In genomic region chr4:24850401-24851325, GRCm38 (mm10) we compare ENCODE assay signal across 8 mouse cellular contexts. TPM values are rescaled to one million over a fixed set of nuclear protein-coding genes. Genes with fewer than 3 reads are reported as not detected.
DNase-seq lines count a peak whose midpoint lies in the region; ATAC-seq and TF ChIP-seq lines count a peak whose summit lies in the region.

Gene Klhl32, minus strand, starts transcription at chr4:24851124.

- no peaks in the 10 kb centered on the region for H3K9me3 ChIP-seq in intestine, embryonic 15.5 days
- no peaks in the 10 kb centered on the region for H3K9me3 ChIP-seq in midbrain, embryonic 13.5 days

- peak; percentile 56 to 75 for DNase-seq in adrenal gland, adult 18-20 months (ENCODE audit: low spot score in 2 of 2)
- DNase-seq in gastrocnemius, postnatal 25 days, result peak; percentile 57
- peak; percentile 83 to 88 for DNase-seq in left cerebral cortex, postnatal 36 days (ENCODE audit: low spot score in 2 of 2)
- DNase-seq in spleen, postnatal 14 days (ENCODE audit: low spot score in 2 of 2), result peak; percentile 12 to 17
- no peak for DNase-seq in adipocyte (ENCODE audit: low spot score)

- H3K4me3 ChIP-seq in cortical plate, adult 2 months (ENCODE audit: insufficient read depth, low read length), result peak within 1 kb of the TSS; percentile 73
- H3K4me3 ChIP-seq in intestine, embryonic 15.5 days (replicated peaks), result peak within 1 kb of the TSS; percentile 73
- H3K4me3 ChIP-seq in midbrain, embryonic 13.5 days (replicated peaks), result peak within 1 kb of the TSS; percentile 67

- no peak for TF ChIP-seq CTCF in cortical plate, adult 2 months (IDR thresholded peaks at IDR 0.05; ENCODE audit: extremely low read depth, insufficient read depth, low read length)

- under 1% methylated on average over 58 of the region's 63 CpGs for WGBS in intestine, embryonic 15.5 days
- WGBS in midbrain, embryonic 13.5 days, result under 1% methylated on average over 62 of the region's 63 CpGs

- no peak within 1 kb of the TSS; the same call in 1 of the 2 replicates for H3K27ac ChIP-seq in cortical plate, adult 2 months (ENCODE audit: insufficient read depth, low read length)
- H3K27ac ChIP-seq in intestine, embryonic 15.5 days, result peak within 1 kb of the TSS; percentile 51; the same call in 1 of the 2 replicates
- peak within 1 kb of the TSS; percentile 96 for H3K27ac ChIP-seq in midbrain, embryonic 13.5 days

- H3K27me3 ChIP-seq in intestine, embryonic 15.5 days (replicated peaks), result no peaks in the 10 kb centered on the region
- no peaks in the 10 kb centered on the region for H3K27me3 ChIP-seq in midbrain, embryonic 13.5 days

- H3K4me1 ChIP-seq in cortical plate, adult 2 months (ENCODE audit: control insufficient read depth, insufficient read depth, low read length), result peaks cover 2% of the 10 kb centered on the region; the same call in 1 of the 2 replicates
- H3K4me1 ChIP-seq in intestine, embryonic 15.5 days (replicated peaks), result no peaks in the 10 kb centered on the region
- H3K4me1 ChIP-seq in midbrain, embryonic 13.5 days (replicated peaks), result peaks cover 29% of the 10 kb centered on the region

- intact Hi-C loops in left cerebral cortex, postnatal 36 days (cut with DNase I), result loop anchor here (5.0 kb wide), 1 partner anchor 47 kb away; the partner anchor contains the start of gene Ndufaf4

- peak; percentile 95 for ATAC-seq in intestine, embryonic 15.5 days
- ATAC-seq in midbrain, embryonic 13.5 days, result peak; percentile 97

- H3K36me3 ChIP-seq in intestine, embryonic 15.5 days, result no peaks in the 10 kb centered on the region
- H3K36me3 ChIP-seq in midbrain, embryonic 13.5 days, result no peaks in the 10 kb centered on the region

- TF ChIP-seq POLR2A in cortical plate, adult 2 months (IDR thresholded peaks at IDR 0.05; ENCODE audit: extremely low read depth, insufficient read depth, low read length), result peak; percentile 36; the same call in 1 of the 2 replicates

- H3K9ac ChIP-seq in intestine, embryonic 15.5 days, result peak within 1 kb of the TSS; percentile 59
- H3K9ac ChIP-seq in midbrain, embryonic 13.5 days (replicated peaks), result peak within 1 kb of the TSS; percentile 82

- H3K4me2 ChIP-seq in intestine, embryonic 15.5 days (replicated peaks), result peak within 1 kb of the TSS; percentile 93
- peak within 1 kb of the TSS; percentile 63 for H3K4me2 ChIP-seq in midbrain, embryonic 13.5 days (replicated peaks)

RNA-seq across cellular contexts. Expression of gene Klhl32, which starts in this region (rescaled TPM):
- 1 to 10 TPM; 5.0 to 5.9 TPM for total RNA-seq in adrenal gland, adult 18-20 months (2021)
- polyA plus RNA-seq in cortical plate, adult 2 months (2012; rRNA removed), result 6.9 and 8.0 TPM in 2 replicates
- under 1 TPM; 0.08 to 0.15 TPM for total RNA-seq in gastrocnemius, postnatal 25 days (2021)
- polyA plus RNA-seq in intestine, embryonic 15.5 days (2015; fragmentation: Nextera tagmentation; extraction: Ambion mirVana), result 3.6 and 3.9 TPM in 2 replicates
- 10 to 100 TPM; 13.4 to 15.2 TPM for total RNA-seq in left cerebral cortex, postnatal 36 days (2021)
- polyA plus RNA-seq in midbrain, embryonic 13.5 days (2015; fragmentation: Nextera tagmentation; extraction: Ambion mirVana), result 19.0 and 19.8 TPM in 2 replicates

Comparison
In these comparisons a context has a peak if more than half of its experiments do, and no peak if none do; other contexts are left out.
1. RNA of gene Klhl32 (total RNA-seq): 13.4 to 15.2 TPM in left cerebral cortex, postnatal 36 days and 5.0 to 5.9 TPM in adrenal gland, adult 18-20 months; 0.08 to 0.15 TPM in gastrocnemius, postnatal 25 days; every median in the first group is over 4 times any median in the second.
2. Peak in DNase-seq in gastrocnemius, postnatal 25 days; RNA of the gene not detected or under 1 TPM.
3. Peak in every context shown above with its lines, with median percentiles within 50 percentile points of each other: H3K4me3 ChIP-seq.